ENCODE assay signal across 10 mouse cellular contexts in genomic region chr5:104131544-104131943, GRCm38 (mm10). TPM values are rescaled to one million over a fixed set of nuclear protein-coding genes. Genes with fewer than 3 reads are reported as not detected.
A peak's percentile ranks its signal among the peaks of the same experiment; 100 is the strongest.
DNase-seq lines count a peak whose midpoint lies in the region; ATAC-seq and TF ChIP-seq lines count a peak whose summit lies in the region.
"Had no signal": no experiment of that assay in that cellular context is flagged by ENCODE, and none has a peak within 500 bp of the region (broad histone marks: within the 10 kb centered on the region; RNA-seq: fewer than 3 reads in every experiment).

No protein-coding gene starts in this region.

- no peaks in the 10 kb centered on the region for H3K27me3 ChIP-seq in testis, adult 2 months (ENCODE audit: control insufficient read depth, insufficient read depth, low read length)
- H3K27me3 ChIP-seq in stomach, embryonic 14.5 days (ENCODE audit: control insufficient read depth, insufficient read depth, low read length) = no peaks in the 10 kb centered on the region
- H3K27me3 ChIP-seq in hindbrain, embryonic 10.5 days (ENCODE audit: insufficient read depth, poor library complexity, severe bottlenecking) = no peaks in the 10 kb centered on the region

- TF ChIP-seq POLR2A in testis, adult 2 months (IDR thresholded peaks at IDR 0.05; ENCODE audit: control insufficient read depth, low read depth, low read length) = no peak

- no peak overlapping the region for H3K4me2 ChIP-seq in stomach, embryonic 14.5 days (replicated peaks; ENCODE audit: low read depth, low read length)

- 0 out of 2 replicates have a peak, but pooled peaks have one; percentile 30 for ATAC-seq in stomach, embryonic 14.5 days (ENCODE audit: insufficient number of reproducible peaks, insufficient read depth, low FRiP score, low read depth)

- no peaks in the 10 kb centered on the region for H3K36me3 ChIP-seq in testis, adult 2 months (ENCODE audit: control insufficient read depth, insufficient read depth, low read length)
- no peaks in the 10 kb centered on the region for H3K36me3 ChIP-seq in stomach, embryonic 14.5 days (ENCODE audit: control insufficient read depth, insufficient read depth, low read length)
- no peaks in the 10 kb centered on the region for H3K36me3 ChIP-seq in hindbrain, embryonic 10.5 days

- no peak overlapping the region for H3K27ac ChIP-seq in testis, adult 2 months (ENCODE audit: control insufficient read depth, insufficient read depth, low read depth, low read length)
- H3K27ac ChIP-seq in stomach, embryonic 14.5 days (ENCODE audit: low read length) = no peak overlapping the region
- no peak overlapping the region for H3K27ac ChIP-seq in hindbrain, embryonic 10.5 days

- 52% methylated on average over 4 of the region's 4 CpGs for WGBS in stomach, embryonic 14.5 days
- 78% methylated on average over 4 of the region's 4 CpGs for WGBS in hindbrain, embryonic 10.5 days

- peak; percentile 19 for DNase-seq in gastrocnemius, postnatal 25 days
- no peak for DNase-seq in gastrocnemius, postnatal 10 days
- no peak for DNase-seq in testis, postnatal 10 days (ENCODE audit: low spot score)
- peak; percentile 56 to 61 for DNase-seq in kidney, adult 8-10 months
- no peak for DNase-seq in hindbrain, embryonic 10.5 days (ENCODE audit: low spot score)
- DNase-seq in thymus, postnatal 36 days = no peak

- H3K4me3 ChIP-seq in testis, adult 2 months (ENCODE audit: control insufficient read depth, low read depth, low read length) = no peak overlapping the region
- H3K4me3 ChIP-seq in stomach, embryonic 14.5 days (ENCODE audit: low read depth, low read length) = no peak overlapping the region
- no peak overlapping the region for H3K4me3 ChIP-seq in hindbrain, embryonic 10.5 days
- H3K4me3 ChIP-seq: myocyte had no signal

- peaks cover 3% of the 10 kb centered on the region for H3K4me1 ChIP-seq in testis, adult 2 months (ENCODE audit: control insufficient read depth, insufficient read depth, low read length)
- H3K4me1 ChIP-seq in stomach, embryonic 14.5 days (ENCODE audit: control insufficient read depth, insufficient read depth, low read length) = peaks cover 3% of the 10 kb centered on the region; the same call in 1 of the 2 replicates
- H3K4me1 ChIP-seq in hindbrain, embryonic 10.5 days (replicated peaks) = peaks cover 12% of the 10 kb centered on the region

- H3K9me3 ChIP-seq in stomach, embryonic 14.5 days (ENCODE audit: control insufficient read depth, low read depth, low read length) = no peaks in the 10 kb centered on the region
- no peaks in the 10 kb centered on the region for H3K9me3 ChIP-seq in hindbrain, embryonic 10.5 days

- no peak overlapping the region for H3K9ac ChIP-seq in stomach, embryonic 14.5 days (replicated peaks; ENCODE audit: low read depth, low read length)

- peak; percentile 53; the same call in 1 of the 2 replicates for TF ChIP-seq CTCF in testis, adult 2 months (IDR thresholded peaks at IDR 0.05; ENCODE audit: control insufficient read depth, insufficient read depth, insufficient replicate concordance, low read depth, low read length)

RNA-seq across cellular contexts. Expression of gene Sparcl1, which starts 18.0 kb away (rescaled TPM):
- total RNA-seq in gastrocnemius, postnatal 25 days (2021) = 100 to 1,000 TPM; 106 to 110 TPM
- total RNA-seq in gastrocnemius, postnatal 10 days (2021) = 100 to 1,000 TPM; 231 to 240 TPM
- 15.8 and 23.1 TPM in 2 replicates for polyA plus RNA-seq in testis, adult 2 months (2012; rRNA removed)
- polyA plus RNA-seq in stomach, embryonic 14.5 days (2014; fragmentation: Nextera tagmentation; extraction: Ambion mirVana) = 300 and 320 TPM in 2 replicates
- 40.6 and 45.9 TPM in 2 replicates for polyA plus RNA-seq in hindbrain, embryonic 10.5 days (2016; fragmentation: Nextera tagmentation; extraction: Ambion mirVana)

RNA-seq across cellular contexts. Expression of gene Dspp, which starts 39.0 kb away (rescaled TPM):
- not detected for total RNA-seq in gastrocnemius, postnatal 25 days (2021)
- total RNA-seq in gastrocnemius, postnatal 10 days (2021) = not detected
- polyA plus RNA-seq in testis, adult 2 months (2012; rRNA removed) = not detected in 2 replicates
- not detected in 2 replicates for polyA plus RNA-seq in stomach, embryonic 14.5 days (2014; fragmentation: Nextera tagmentation; extraction: Ambion mirVana)
- polyA plus RNA-seq in hindbrain, embryonic 10.5 days (2016; fragmentation: Nextera tagmentation; extraction: Ambion mirVana) = not detected in 2 replicates
- total RNA-seq: heart, postnatal 10 days had no signal
- polyA plus RNA-seq: myocyte had no signal

RNA-seq across cellular contexts. Expression of gene Gm17660, which starts 54.1 kb away (rescaled TPM):
- not detected for total RNA-seq in gastrocnemius, postnatal 25 days (2021)
- total RNA-seq in gastrocnemius, postnatal 10 days (2021) = not detected
- 0.26 and 0.62 TPM in 2 replicates for polyA plus RNA-seq in testis, adult 2 months (2012; rRNA removed)
- 1.3 TPM in 1 of 2 replicates, not detected in the other for polyA plus RNA-seq in stomach, embryonic 14.5 days (2014; fragmentation: Nextera tagmentation; extraction: Ambion mirVana)
- polyA plus RNA-seq in hindbrain, embryonic 10.5 days (2016; fragmentation: Nextera tagmentation; extraction: Ambion mirVana) = not detected in 2 replicates
- total RNA-seq: heart, postnatal 10 days had no signal
- polyA plus RNA-seq: myocyte had no signal

Comparison
In these comparisons a context has a peak if more than half of its experiments do, and no peak if none do; other contexts are left out.
1. DNase-seq: peak in gastrocnemius, postnatal 25 days (single experiment) and kidney, adult 8-10 months (2 of 2); none in gastrocnemius, postnatal 10 days (single experiment), testis, postnatal 10 days (single experiment), hindbrain, embryonic 10.5 days (single experiment) and thymus, postnatal 36 days (0 of 2).